Mouse (Mus musculus): ENCODE measurements around the gene Rcn1.

- no peak for TF ChIP-seq CTCF (IDR thresholded peaks at IDR 0.05; ENCODE audit: control insufficient read depth, insufficient read depth, insufficient read length)
- no peak for TF ChIP-seq MAX (IDR thresholded peaks at IDR 0.05)
- no peak for TF ChIP-seq MYOG (IDR thresholded peaks at IDR 0.05; ENCODE audit: control insufficient read depth, extremely low read depth, insufficient read length)
- no peak for TF ChIP-seq USF1 (IDR thresholded peaks at IDR 0.05; ENCODE audit: low read depth)
- no peak for TF ChIP-seq FOSL1 (IDR thresholded peaks at IDR 0.05; ENCODE audit: insufficient read depth, low read length, poor library complexity, severe bottlenecking)
- TF ChIP-seq MYOD1 (IDR thresholded peaks at IDR 0.05; ENCODE audit: control insufficient read depth, insufficient read length, low read depth), result no peak
- no peak for TF ChIP-seq CEBPB (IDR thresholded peaks at IDR 0.05; ENCODE audit: low read depth)
These were observed 23.9 kb downstream of the Rcn1 start for GRCm38 (mm10) chr2:105375261-105375660.

All from C2C12 (cell line).